Mouse (Mus musculus) layer of hippocampus, adult 2 months (tissue): ENCODE measurements at regions not wholly inside any gene's neighbourhood (a gene's known extent, or its start where the extent isn't known, plus 50 kb on each side); places are given as distances from the start of the nearest gene placed in this dataset.
A peak's percentile ranks its signal among the peaks of the same experiment; 100 is the strongest.

Experiments used
- DNase-seq, 2 experiments: peaks; one replicate each; pipeline ENCODE4 v3.0.0; 2022; ENCODE audit warnings: low spot score in 2 of 2
- H3K27ac ChIP-seq: fragments of 200-600 bp; 2 replicates; pipeline ENCODE4 v1.8.1; 2022
- H3K4me3 ChIP-seq: fragments of 200-600 bp; 2 replicates; pipeline ENCODE4 v1.8.1; 2022; ENCODE audit warnings: mild to moderate bottlenecking
- CTCF ChIP-seq: fragments of 200-600 bp; conservative IDR thresholded peaks from 2 replicates; pipeline ENCODE4 v1.8.1; 2022; ENCODE audit warnings: antibody characterized with exemption, mild to moderate bottlenecking, moderate library complexity

DNA sequence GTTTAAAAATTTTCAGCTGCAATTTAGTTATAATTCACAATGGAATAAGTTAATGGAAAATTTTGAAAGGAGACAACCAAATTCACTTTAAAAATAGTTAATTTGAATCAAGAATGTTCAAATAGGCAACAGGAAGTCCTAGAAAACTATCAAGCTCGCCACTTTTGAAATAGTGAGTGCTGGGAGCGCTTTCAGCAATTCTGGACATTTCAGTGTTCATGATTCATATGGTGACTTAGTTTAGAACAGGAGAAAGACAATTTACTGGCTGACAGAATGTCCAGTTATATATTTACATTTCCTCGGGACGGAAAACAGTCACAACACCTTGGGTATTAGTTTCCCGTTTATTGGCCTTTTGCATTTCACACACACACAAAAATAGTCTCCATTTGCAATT lies 691.9 kb upstream of the Adgrl2 start:
- Histone ChIP-seq H3K27ac (no peak overlapping the region), H3K4me3 (no peak overlapping the region)
- no peak for TF ChIP-seq CTCF
- no peak for DNase-seq

- H3K4me3 ChIP-seq = no peak overlapping the region
- TF ChIP-seq CTCF = no peak
- DNase-seq = no peak
Observed at GRCm38 (mm10) chr3:149673926-149674325, 683.6 kb upstream of the Adgrl2 start.

GRCm38 (mm10) chr3:149664624-149665023 lies 674.3 kb upstream of the Adgrl2 start:
- TF ChIP-seq CTCF = no peak
- no peak overlapping the region for H3K27ac ChIP-seq
- no peak overlapping the region for H3K4me3 ChIP-seq
- DNase-seq = no peak

More at GRCm38 (mm10) chr3:149673926-149674325, 683.6 kb upstream of the Adgrl2 start:
- H3K27ac ChIP-seq = no peak overlapping the region

- H3K4me3 ChIP-seq = no peak overlapping the region
- H3K27ac ChIP-seq = no peak overlapping the region
- no peak for DNase-seq
- TF ChIP-seq CTCF = no peak
Observed at GRCm38 (mm10) chr3:149638324-149638723, 648.0 kb upstream of the Adgrl2 start.

- DNase-seq = no peak
- H3K4me3 ChIP-seq = no peak overlapping the region
- no peak for TF ChIP-seq CTCF
- H3K27ac ChIP-seq = no peak overlapping the region
Observed at GRCm38 (mm10) chr3:149626186-149626585, 635.8 kb upstream of the Adgrl2 start.

GRCm38 (mm10) chr3:149625497-149625896 lies 635.1 kb upstream of the Adgrl2 start:
- H3K4me3 ChIP-seq = no peak overlapping the region
- no peak overlapping the region for H3K27ac ChIP-seq
- no peak for DNase-seq
- TF ChIP-seq CTCF = no peak

- Histone ChIP-seq H3K4me3 (no peak overlapping the region), H3K27ac (no peak overlapping the region)
- no peak for DNase-seq
- no peak for TF ChIP-seq CTCF
Observed at GRCm38 (mm10) chr3:149625066-149625465, 634.7 kb upstream of the Adgrl2 start.

GRCm38 (mm10) chr3:149623851-149624532 lies 633.6 kb upstream of the Adgrl2 start:
- DNase-seq = no peak
- TF ChIP-seq CTCF = no peak
- no peak overlapping the region for H3K4me3 ChIP-seq
- H3K27ac ChIP-seq = no peak overlapping the region

GRCm38 (mm10) chr3:149603865-149604264 lies 613.5 kb upstream of the Adgrl2 start:
- TF ChIP-seq CTCF = no peak
- DNase-seq = no peak
- H3K27ac ChIP-seq = no peak overlapping the region
- H3K4me3 ChIP-seq = no peak overlapping the region

- no peak overlapping the region for H3K27ac ChIP-seq
- no peak overlapping the region for H3K4me3 ChIP-seq
- DNase-seq = peak; percentile 14 to 50
- TF ChIP-seq CTCF = no peak
Observed at GRCm38 (mm10) chr3:149601276-149601675, 610.9 kb upstream of the Adgrl2 start.

DNA sequence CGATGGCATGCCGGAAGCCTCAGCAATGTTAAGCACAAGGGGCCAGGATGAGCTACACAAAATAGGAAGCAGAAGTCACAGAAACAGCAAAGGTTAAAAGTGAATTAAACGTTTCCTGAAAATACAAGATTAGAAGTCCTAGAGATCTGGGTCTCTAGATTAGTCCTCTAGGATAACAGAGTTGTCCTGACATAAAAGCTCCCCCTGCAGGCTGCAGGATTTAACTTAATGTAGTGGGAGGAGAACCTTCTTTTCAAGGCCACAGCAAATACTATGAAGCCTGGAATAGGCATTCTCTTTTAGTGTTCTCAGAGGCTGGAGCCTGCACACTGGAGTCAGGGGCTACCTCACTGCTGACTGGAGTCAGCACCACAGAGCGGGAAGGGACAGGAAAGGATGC lies 604.1 kb upstream of the Adgrl2 start:
- TF ChIP-seq CTCF = peak; percentile 53
- DNase-seq = no peak
- H3K27ac ChIP-seq = no peak overlapping the region
- no peak overlapping the region for H3K4me3 ChIP-seq

GRCm38 (mm10) chr3:149585769-149586168 lies 595.4 kb upstream of the Adgrl2 start:
- no peak for DNase-seq
- no peak for TF ChIP-seq CTCF
- H3K4me3 ChIP-seq = no peak overlapping the region

DNA sequence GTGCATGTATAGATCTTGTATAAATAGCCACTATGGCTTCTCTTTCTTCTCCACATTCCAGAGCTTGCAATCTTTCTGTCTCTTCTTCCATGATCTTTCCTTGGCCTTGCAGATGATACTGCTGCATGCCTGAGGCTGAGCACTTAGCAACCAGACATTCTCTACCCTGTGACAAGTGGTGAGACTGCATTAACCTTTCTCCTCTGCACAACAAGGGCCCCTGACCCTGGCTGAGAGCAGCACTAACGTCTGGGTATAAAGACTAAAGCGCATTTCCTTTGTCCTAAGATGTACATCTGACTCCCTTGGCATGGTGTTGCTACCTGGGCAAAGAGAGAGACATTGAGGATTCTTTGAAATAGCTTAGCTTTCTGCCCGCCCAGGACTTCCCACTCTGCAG lies 590.8 kb upstream of the Adgrl2 start:
- no peak overlapping the region for H3K4me3 ChIP-seq
- DNase-seq = no peak
- no peak overlapping the region for H3K27ac ChIP-seq
- TF ChIP-seq CTCF = no peak

More at GRCm38 (mm10) chr3:149585769-149586168, 595.4 kb upstream of the Adgrl2 start:
- no peak overlapping the region for H3K27ac ChIP-seq

DNA sequence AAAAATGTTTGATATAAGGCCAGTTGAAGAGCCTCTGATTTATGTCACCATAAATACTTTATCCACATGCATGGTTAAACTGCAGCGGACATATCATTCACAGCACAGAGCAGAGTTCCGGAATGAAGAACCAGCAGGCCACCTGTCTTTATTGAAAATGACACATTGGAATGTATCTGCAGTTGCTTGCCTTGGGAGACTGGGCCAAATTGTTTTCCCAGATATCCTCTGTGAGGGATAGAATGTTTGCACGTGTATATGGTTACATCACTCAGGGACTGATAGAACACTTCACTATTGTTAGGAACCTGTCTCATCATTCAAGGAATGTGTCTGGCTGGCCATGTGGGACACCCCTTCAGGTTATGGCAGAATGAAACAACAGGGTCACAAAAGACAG lies 585.3 kb upstream of the Adgrl2 start:
- TF ChIP-seq CTCF = no peak
- no peak for DNase-seq
- Histone ChIP-seq H3K27ac (no peak overlapping the region), H3K4me3 (no peak overlapping the region)
